Mouse (Mus musculus): ENCODE results near the gene Mprip. TPM values are rescaled to one million over a fixed set of nuclear protein-coding genes. Genes with fewer than 3 reads are reported as not detected.

The Mprip gene
- polyA plus RNA-seq, 2 experiments = 87.1 to 122 TPM

- WGBS = 48% methylated on average over 11 of the region's 11 CpGs
- no peaks in the 10 kb centered on the region for H3K27me3 ChIP-seq (ENCODE audit: control insufficient read depth, insufficient read depth, low read length)
- TF ChIP-seq POLR2A (IDR thresholded peaks at IDR 0.05; ENCODE audit: borderline replicate concordance, extremely low read depth, insufficient read depth, insufficient read length) = no peak
- no peak overlapping the region for H3K4me2 ChIP-seq (replicated peaks; ENCODE audit: low read depth, low read length, severe bottlenecking)
- no peaks in the 10 kb centered on the region for H3K9me3 ChIP-seq (ENCODE audit: control insufficient read depth, low read length)
- ATAC-seq (ENCODE audit: low FRiP score, low read depth) = peak; percentile 53; the same call in 1 of the 2 replicates
- H3K4me1 ChIP-seq (ENCODE audit: control insufficient read depth, insufficient read depth, low read length) = peaks cover 11% of the 10 kb centered on the region; the same call in 1 of the 2 replicates
- no peak overlapping the region for H3K9ac ChIP-seq (ENCODE audit: low read depth, low read length, severe bottlenecking)
- DNase-seq (ENCODE audit: low spot score) = peak; percentile 46
- no peaks in the 10 kb centered on the region for H3K36me3 ChIP-seq (ENCODE audit: control insufficient read depth, insufficient read depth, low read length)
- H3K4me3 ChIP-seq (replicated peaks; ENCODE audit: low read length) = no peak overlapping the region
- peak overlapping the region; percentile 50 for H3K27ac ChIP-seq (replicated peaks; ENCODE audit: low read depth, low read length)
Observed at GRCm38 (mm10) chr11:59707931-59708611, 47.0 kb downstream of the Mprip start.

- no peak for DNase-seq (ENCODE audit: low spot score)
- H3K27ac ChIP-seq (replicated peaks; ENCODE audit: low read depth, low read length) = no peak overlapping the region
- ATAC-seq (ENCODE audit: low FRiP score, low read depth) = peak; percentile 26; the same call in 1 of the 2 replicates
- no peak overlapping the region for H3K9ac ChIP-seq (ENCODE audit: low read depth, low read length, severe bottlenecking)
- no peaks in the 10 kb centered on the region; the same call in 1 of the 2 replicates for H3K36me3 ChIP-seq (ENCODE audit: control insufficient read depth, insufficient read depth, low read length)
- no peaks in the 10 kb centered on the region for H3K9me3 ChIP-seq (ENCODE audit: control insufficient read depth, low read length)
- no peak for TF ChIP-seq POLR2A (IDR thresholded peaks at IDR 0.05; ENCODE audit: borderline replicate concordance, extremely low read depth, insufficient read depth, insufficient read length)
- H3K27me3 ChIP-seq (ENCODE audit: control insufficient read depth, insufficient read depth, low read length) = no peaks in the 10 kb centered on the region
- no peaks in the 10 kb centered on the region for H3K4me1 ChIP-seq (ENCODE audit: control insufficient read depth, insufficient read depth, low read length)
- no peak overlapping the region for H3K4me3 ChIP-seq (replicated peaks; ENCODE audit: low read length)
- WGBS = 81% methylated on average over 3 of the region's 3 CpGs
- no peak overlapping the region for H3K4me2 ChIP-seq (replicated peaks; ENCODE audit: low read depth, low read length, severe bottlenecking)
Observed at GRCm38 (mm10) chr11:59715424-59715840, 54.3 kb downstream of the Mprip start.

DNA sequence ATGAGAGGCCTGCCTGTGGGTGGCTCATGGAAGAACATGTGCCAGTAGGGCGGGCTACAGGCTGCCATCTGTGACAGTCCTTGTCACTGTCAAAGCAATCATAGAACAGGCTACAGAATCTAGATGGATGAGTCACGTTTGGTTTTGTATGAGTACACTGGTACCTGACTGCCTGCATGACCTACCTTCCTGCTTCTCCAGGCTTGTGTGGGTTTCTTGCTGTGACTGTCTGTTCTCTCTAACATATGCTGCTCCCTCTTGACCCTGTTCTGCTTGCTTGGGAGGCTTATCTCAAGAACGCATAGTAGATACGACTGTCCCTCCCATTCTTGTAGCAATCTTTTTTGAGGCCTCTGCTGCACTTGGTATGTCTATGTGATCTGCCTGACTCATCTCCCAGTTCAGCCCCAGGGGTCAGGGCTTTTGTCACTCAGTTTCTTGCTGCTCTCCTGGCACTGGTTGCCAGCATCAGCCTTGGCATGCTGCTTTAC, 56.7 kb downstream of the Mprip start:
- 79% methylated on average over 4 of the region's 4 CpGs for WGBS
- no peak for TF ChIP-seq POLR2A (IDR thresholded peaks at IDR 0.05; ENCODE audit: borderline replicate concordance, extremely low read depth, insufficient read depth, insufficient read length)

GRCm38 (mm10) chr11:59719185-59719584, 58.1 kb downstream of the Mprip start:
- TF ChIP-seq POLR2A (IDR thresholded peaks at IDR 0.05; ENCODE audit: borderline replicate concordance, extremely low read depth, insufficient read depth, insufficient read length) = no peak
- Histone ChIP-seq H3K27me3 (ENCODE audit: control insufficient read depth, insufficient read depth, low read length) (no peaks in the 10 kb centered on the region), H3K36me3 (ENCODE audit: control insufficient read depth, insufficient read depth, low read length) (no peaks in the 10 kb centered on the region; the same call in 1 of the 2 replicates), H3K27ac (replicated peaks; ENCODE audit: low read depth, low read length) (no peak overlapping the region), H3K9me3 (ENCODE audit: control insufficient read depth, low read length) (no peaks in the 10 kb centered on the region), H3K9ac (ENCODE audit: low read depth, low read length, severe bottlenecking) (no peak overlapping the region), H3K4me3 (replicated peaks; ENCODE audit: low read length) (no peak overlapping the region), H3K4me1 (ENCODE audit: control insufficient read depth, insufficient read depth, low read length) (peaks cover 3% of the 10 kb centered on the region; the same call in 1 of the 2 replicates), H3K4me2 (replicated peaks; ENCODE audit: low read depth, low read length, severe bottlenecking) (no peak overlapping the region)
- ATAC-seq (ENCODE audit: low FRiP score, low read depth) = no peak
- DNase-seq (ENCODE audit: low spot score) = no peak
- WGBS = 90% methylated on average over 5 of the region's 5 CpGs

More for the DNA sequence above, 56.7 kb downstream of the Mprip start:
- no peak overlapping the region for H3K4me2 ChIP-seq (replicated peaks; ENCODE audit: low read depth, low read length, severe bottlenecking)
- no peak overlapping the region for H3K4me3 ChIP-seq (replicated peaks; ENCODE audit: low read length)
- H3K27ac ChIP-seq (replicated peaks; ENCODE audit: low read depth, low read length) = no peak overlapping the region
- no peak for ATAC-seq (ENCODE audit: low FRiP score, low read depth)
- peaks cover 3% of the 10 kb centered on the region; the same call in 1 of the 2 replicates for H3K4me1 ChIP-seq (ENCODE audit: control insufficient read depth, insufficient read depth, low read length)
- H3K27me3 ChIP-seq (ENCODE audit: control insufficient read depth, insufficient read depth, low read length) = no peaks in the 10 kb centered on the region
- DNase-seq (ENCODE audit: low spot score) = no peak
- no peaks in the 10 kb centered on the region for H3K9me3 ChIP-seq (ENCODE audit: control insufficient read depth, low read length)
- no peaks in the 10 kb centered on the region; the same call in 1 of the 2 replicates for H3K36me3 ChIP-seq (ENCODE audit: control insufficient read depth, insufficient read depth, low read length)
- H3K9ac ChIP-seq (ENCODE audit: low read depth, low read length, severe bottlenecking) = no peak overlapping the region

GRCm38 (mm10) chr11:59721385-59721784, 60.3 kb downstream of the Mprip start:
- WGBS = 55% methylated on average over 2 of the region's 2 CpGs
- no peak overlapping the region for H3K27ac ChIP-seq (replicated peaks; ENCODE audit: low read depth, low read length)
- TF ChIP-seq POLR2A (IDR thresholded peaks at IDR 0.05; ENCODE audit: borderline replicate concordance, extremely low read depth, insufficient read depth, insufficient read length) = no peak
- H3K4me3 ChIP-seq (replicated peaks; ENCODE audit: low read length) = no peak overlapping the region
- H3K4me1 ChIP-seq (ENCODE audit: control insufficient read depth, insufficient read depth, low read length) = peaks cover 3% of the 10 kb centered on the region; the same call in 1 of the 2 replicates
- peaks cover 2% of the 10 kb centered on the region; the same call in 1 of the 2 replicates for H3K36me3 ChIP-seq (ENCODE audit: control insufficient read depth, insufficient read depth, low read length)
- H3K9me3 ChIP-seq (ENCODE audit: control insufficient read depth, low read length) = no peaks in the 10 kb centered on the region
- ATAC-seq (ENCODE audit: low FRiP score, low read depth) = no peak
- H3K4me2 ChIP-seq (replicated peaks; ENCODE audit: low read depth, low read length, severe bottlenecking) = no peak overlapping the region
- no peak for DNase-seq (ENCODE audit: low spot score)
- no peaks in the 10 kb centered on the region for H3K27me3 ChIP-seq (ENCODE audit: control insufficient read depth, insufficient read depth, low read length)
- no peak overlapping the region for H3K9ac ChIP-seq (ENCODE audit: low read depth, low read length, severe bottlenecking)
